ENCODE assay signal across 8 mouse cellular contexts in genomic region chr1:180332076-180332927, GRCm38 (mm10). TPM values are rescaled to one million over a fixed set of nuclear protein-coding genes. Genes with fewer than 3 reads are reported as not detected.
DNase-seq lines count a peak whose midpoint lies in the region; ATAC-seq and TF ChIP-seq lines count a peak whose summit lies in the region.

No protein-coding gene starts in this region.

- H3K4me2 ChIP-seq in heart, embryonic 12.5 days: peak overlapping the region; percentile 98

- H3K9ac ChIP-seq in heart, embryonic 12.5 days: peak overlapping the region; percentile 90

- WGBS in spleen, adult 2 months: 15% methylated on average over 72 of the region's 72 CpGs
- 3% methylated on average over 72 of the region's 72 CpGs for WGBS in heart, embryonic 12.5 days

- peak overlapping the region; percentile 98 for H3K27ac ChIP-seq in spleen, adult 2 months (ENCODE audit: insufficient read depth, low read length)
- H3K27ac ChIP-seq in heart, embryonic 12.5 days (ENCODE audit: poor library complexity, severe bottlenecking): peak overlapping the region; percentile 93; the same call in 1 of the 2 replicates

- DNase-seq in spleen, adult 2 months (ENCODE audit: low read depth in 1 of 2, low spot score in 2 of 2): peak in 1 of 2 experiments; percentile 42
- DNase-seq in spleen, adult 12 weeks (ENCODE audit: low spot score): no peak
- peak; percentile 65 to 71 for DNase-seq in cerebellum, postnatal 10 days
- DNase-seq in kidney, postnatal 4 days: peak; percentile 68 to 79
- peak; percentile 42 for DNase-seq in lung, postnatal 10 days
- peak; percentile 44 for DNase-seq in right cerebral cortex, postnatal 4 days
- no peak for DNase-seq in natural killer cell, adult 2 months (ENCODE audit: low spot score in 2 of 2)

- H3K36me3 ChIP-seq in spleen, adult 2 months (ENCODE audit: control insufficient read depth, insufficient read depth, low read length): peaks cover 24% of the 10 kb centered on the region
- H3K36me3 ChIP-seq in heart, embryonic 12.5 days: peaks cover 5% of the 10 kb centered on the region

- TF ChIP-seq CTCF in spleen, adult 2 months (IDR thresholded peaks at IDR 0.05; ENCODE audit: extremely low read depth, insufficient read depth, insufficient read length, insufficient replicate concordance): no peak

- peak overlapping the region; percentile 94 for H3K4me3 ChIP-seq in spleen, adult 2 months (ENCODE audit: extremely low read depth, insufficient read depth, insufficient read length)
- peak overlapping the region; percentile 82 for H3K4me3 ChIP-seq in heart, embryonic 12.5 days

- no peak for ATAC-seq in heart, embryonic 12.5 days (ENCODE audit: insufficient number of reproducible peaks, low FRiP score)

- no peaks in the 10 kb centered on the region for H3K27me3 ChIP-seq in spleen, adult 2 months (ENCODE audit: control insufficient read depth, insufficient read depth, low read length)
- peaks cover 23% of the 10 kb centered on the region for H3K27me3 ChIP-seq in heart, embryonic 12.5 days (replicated peaks)

- peaks cover 42% of the 10 kb centered on the region for H3K4me1 ChIP-seq in spleen, adult 2 months (ENCODE audit: control insufficient read depth, insufficient read depth, insufficient read length)
- peaks cover 61% of the 10 kb centered on the region for H3K4me1 ChIP-seq in heart, embryonic 12.5 days (replicated peaks)

- no peak for TF ChIP-seq POLR2A in spleen, adult 2 months (IDR thresholded peaks at IDR 0.05; ENCODE audit: low read depth, low read length)

- no peaks in the 10 kb centered on the region for H3K9me3 ChIP-seq in heart, embryonic 12.5 days (replicated peaks)

RNA-seq across cellular contexts. Expression of gene Itpkb, which starts 2.0 kb away (rescaled TPM):
- 22.9 and 24.7 TPM in 2 replicates for polyA plus RNA-seq in spleen, adult 2 months (2012; rRNA removed)
- polyA plus RNA-seq in heart, embryonic 12.5 days (2016; fragmentation: Nextera tagmentation; extraction: Ambion mirVana): 7.2 and 9.1 TPM in 2 replicates

Comparison
In these comparisons a context has a peak if more than half of its experiments do, and no peak if none do; other contexts are left out.
1. DNase-seq: peak in cerebellum, postnatal 10 days (2 of 2), kidney, postnatal 4 days (2 of 2), lung, postnatal 10 days (single experiment) and right cerebral cortex, postnatal 4 days (single experiment); none in spleen, adult 12 weeks (single experiment) and natural killer cell, adult 2 months (0 of 2).